Mouse (Mus musculus) CH12.LX (cell line): Measurements from ENCODE around the gene Vmn2r79. TPM values are rescaled to one million over a fixed set of nuclear protein-coding genes. Genes with fewer than 3 reads are reported as not detected.
"Not testable (repeated sequence)": the region's sequence is repeated elsewhere in the genome, so short reads cannot be mapped to it uniquely, and the experiment has no call there.

ENCODE experiments used
- DNase-seq: peaks from one replicate; pipeline ENCODE4 v3.0.0-alpha.2; 2013; ENCODE audit errors: extremely low read depth
- H3K27ac ChIP-seq: 2 replicates; pipeline ENCODE4 v1.5.1; 2012; ENCODE audit warnings: low read depth, mild to moderate bottlenecking, control low read depth, moderate library complexity; ENCODE audit not compliant: insufficient read depth
- H3K27me3 ChIP-seq: replicated peaks from 2 replicates; pipeline ENCODE3; 2012; ENCODE audit warnings: inconsistent platforms
- H3K36me3 ChIP-seq, 2 experiments: replicated peaks in 1 of 2; 2 replicates each; pipeline versions ENCODE3 to v1.6.1; 2012; ENCODE audit warnings: inconsistent platforms in 1 of 2, low read length in 1 of 2, mild to moderate bottlenecking in 1 of 2, mixed read lengths in 1 of 2, moderate library complexity in 1 of 2; ENCODE audit not compliant: control insufficient read depth in 1 of 2, insufficient read depth in 1 of 2
- H3K4me1 ChIP-seq, 2 experiments: 2 replicates each; pipeline ENCODE4 v1.6.1; 2012; ENCODE audit warnings: inconsistent platforms in 1 of 2, moderate library complexity in 1 of 2; ENCODE audit not compliant: insufficient read depth in 2 of 2, control insufficient read depth in 1 of 2
- H3K4me2 ChIP-seq: 2 replicates; pipeline ENCODE4 v1.6.1; 2012; ENCODE audit warnings: low read depth, mild to moderate bottlenecking, control low read depth; ENCODE audit not compliant: poor library complexity, insufficient read depth, severe bottlenecking
- H3K4me3 ChIP-seq, 3 experiments: fragments of 150-350 bp in 1 of 3; sonication (generic) in 1 of 3; replicated peaks in 1 of 3; 2 replicates each; pipeline versions ENCODE3 to v1.5.1; 2011 to 2012; ENCODE audit warnings: low read depth in 2 of 3, low read length in 2 of 3, mild to moderate bottlenecking in 2 of 3, moderate library complexity in 2 of 3, control low read depth in 1 of 3, improper control_type of control experiment in 1 of 3, inconsistent platforms in 1 of 3, mixed read lengths in 1 of 3; ENCODE audit not compliant: poor library complexity in 1 of 3
- H3K79me2 ChIP-seq: replicated peaks from 2 replicates; pipeline ENCODE4 v1.6.1; 2012; ENCODE audit warnings: mild to moderate bottlenecking, moderate library complexity; ENCODE audit not compliant: control insufficient read depth, poor library complexity, insufficient read depth, severe bottlenecking; ENCODE audit errors: extremely low read depth
- H3K9ac ChIP-seq: 2 replicates; pipeline ENCODE4 v1.6.1; 2012; ENCODE audit warnings: low read depth, mild to moderate bottlenecking, control low read depth, moderate library complexity; ENCODE audit not compliant: insufficient read depth
- H3K9me3 ChIP-seq: replicated peaks from 2 replicates; pipeline ENCODE3; 2012; ENCODE audit warnings: low read length, inconsistent platforms, mixed read lengths
- CTCF ChIP-seq, 2 experiments: IDR thresholded peaks in 1 of 2; conservative IDR thresholded peaks in 1 of 2; 2 replicates each; pipeline ENCODE4 v1.5.1; 2011 to 2012; ENCODE audit warnings: low read depth in 2 of 2, low read length in 2 of 2, improper control_type of control experiment in 1 of 2, inconsistent platforms in 1 of 2, mild to moderate bottlenecking in 1 of 2, moderate library complexity in 1 of 2
- ELF1 ChIP-seq: IDR thresholded peaks from 2 replicates; pipeline ENCODE4 v1.6.1; 2014; ENCODE audit warnings: low read depth, mild to moderate bottlenecking, inconsistent platforms, low read length, improper control_type of control experiment
- ETS1 ChIP-seq: conservative IDR thresholded peaks from 2 replicates; pipeline ENCODE4 v1.6.1; 2012; ENCODE audit warnings: low read depth, mild to moderate bottlenecking, inconsistent platforms, low read length, improper control_type of control experiment, moderate library complexity
- HCFC1 ChIP-seq: IDR thresholded peaks from 2 replicates; pipeline ENCODE4 v1.6.1; 2012; ENCODE audit warnings: low read depth, mild to moderate bottlenecking, inconsistent platforms, low read length, improper control_type of control experiment
- JUND ChIP-seq: conservative IDR thresholded peaks from 2 replicates; pipeline ENCODE4 v1.6.1; 2011; ENCODE audit warnings: low read depth, low read length, improper control_type of control experiment
- MAZ ChIP-seq: IDR thresholded peaks from 2 replicates; pipeline ENCODE4 v1.6.1; 2012; ENCODE audit warnings: low read depth, mild to moderate bottlenecking, inconsistent platforms, low read length, improper control_type of control experiment, moderate library complexity
- MEF2A ChIP-seq: IDR thresholded peaks from 2 replicates; pipeline ENCODE4 v1.6.1; 2014; ENCODE audit warnings: low read depth, mild to moderate bottlenecking, inconsistent platforms, low read length, improper control_type of control experiment, borderline replicate concordance
- MYC ChIP-seq: IDR thresholded peaks from 2 replicates; pipeline ENCODE4 v1.6.1; 2011; ENCODE audit warnings: low read depth, mild to moderate bottlenecking, improper control_type of control experiment, low read length
- NRF1 ChIP-seq: IDR thresholded peaks from 2 replicates; pipeline ENCODE4 v1.6.1; 2014; ENCODE audit warnings: low read depth, mild to moderate bottlenecking, inconsistent platforms, low read length, improper control_type of control experiment, moderate library complexity
- POLR2AphosphoS2 ChIP-seq: IDR thresholded peaks from 2 replicates; pipeline ENCODE4 v1.6.1; 2011; ENCODE audit warnings: low read depth, low read length, improper control_type of control experiment
- RAD21 ChIP-seq: IDR thresholded peaks from 2 replicates; pipeline ENCODE4 v1.6.1; 2011; ENCODE audit warnings: low read depth, mild to moderate bottlenecking, low read length, improper control_type of control experiment, moderate library complexity
- SIN3A ChIP-seq: IDR thresholded peaks from 2 replicates; pipeline ENCODE4 v1.6.1; 2012; ENCODE audit warnings: low read length, improper control_type of control experiment, inconsistent platforms
- SMC3 ChIP-seq: IDR thresholded peaks from 2 replicates; pipeline ENCODE4 v1.6.1; 2011; ENCODE audit warnings: low read depth, low read length, improper control_type of control experiment
- TCF12 ChIP-seq: IDR thresholded peaks from 2 replicates; pipeline ENCODE4 v1.6.1; 2014; ENCODE audit warnings: low read depth, mild to moderate bottlenecking, inconsistent platforms, low read length, improper control_type of control experiment
- UBTF ChIP-seq: IDR thresholded peaks from 2 replicates; pipeline ENCODE4 v1.6.1; 2012; ENCODE audit warnings: low read depth, mild to moderate bottlenecking, inconsistent platforms, low read length, improper control_type of control experiment, moderate library complexity
- USF2 ChIP-seq: conservative IDR thresholded peaks from 2 replicates; pipeline ENCODE4 v1.6.1; 2011; ENCODE audit warnings: low read depth, low read length, improper control_type of control experiment
- ZKSCAN1 ChIP-seq: IDR thresholded peaks from 2 replicates; pipeline ENCODE4 v1.6.1; 2012; ENCODE audit warnings: low read depth, inconsistent platforms, low read length, improper control_type of control experiment, borderline replicate concordance
- ZMIZ1 ChIP-seq: IDR thresholded peaks from 2 replicates; pipeline ENCODE4 v1.6.1; 2012; ENCODE audit warnings: low read depth, mild to moderate bottlenecking, inconsistent platforms, low read length, improper control_type of control experiment
- ZNF384 ChIP-seq: IDR thresholded peaks from 2 replicates; pipeline ENCODE4 v1.6.1; 2012; ENCODE audit warnings: low read depth, low read length, improper control_type of control experiment, inconsistent platforms
- dilution Hi-C: fragments of 300-500 bp; cut with MboI; formaldehyde crosslinking; loops from 2 replicates; pipeline ENCODE4 v1.14.3; 2020; ENCODE audit warnings: low sequenced_read_pairs; ENCODE audit not compliant: extremely low pct_unique_long_range_greater_than_20kb, extremely low pct_ligation_motif_present
- in situ Hi-C: fragments of 300-500 bp; cut with MboI; formaldehyde crosslinking; loops from 3 replicates; pipeline ENCODE4 v1.14.3; 2019; ENCODE audit warnings: low sequenced_read_pairs, low pct_ligation_motif_present, low pct_unique_long_range_greater_than_20kb, mixed read lengths
- polyA plus RNA-seq: library from polyadenylated mRNA; unstranded; fragments of >175 nt; gene quantifications from 2 replicates; pipeline ENCODE4 v1.2.1, GENCODE M21; 2012; ENCODE audit warnings: low read depth; ENCODE audit not compliant: insufficient read length
- total RNA-seq, 2 experiments: library from RNA; depleted of rRNA; stranded (reverse); fragments of 300-350 nt in 1 of 2; fragments of >200 nt in 1 of 2; gene quantifications; 2 replicates each; pipeline ENCODE4 v1.2.3; 2012 to 2014

The Vmn2r79 gene
- total RNA-seq (2012; rRNA removed) (not detected in 2 replicates), total RNA-seq (2014; rRNA removed) (not detected in 2 replicates), polyA plus RNA-seq (not detected in 2 replicates)

DNA sequence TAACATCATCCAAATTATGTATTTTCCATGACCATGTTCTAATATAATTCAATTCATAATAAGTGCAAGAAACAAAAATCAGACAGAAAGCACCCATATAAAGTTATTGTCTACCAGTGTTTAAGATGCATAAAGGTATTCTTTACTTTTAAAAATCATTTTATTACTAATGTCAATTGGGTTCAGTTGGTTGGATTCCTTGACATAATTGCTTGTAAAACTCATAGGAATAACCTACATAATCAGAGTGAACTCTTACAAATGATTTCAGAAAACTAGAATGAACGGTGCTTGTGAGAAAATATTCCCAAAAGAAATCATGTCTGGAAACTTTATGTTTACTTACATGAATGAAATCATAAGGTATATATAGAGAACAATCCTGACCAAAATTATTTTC lies at the start of gene Vmn2r79:
Gene Vmn2r79, plus strand, starts transcription at position 301 of the 400 bp plus-strand sequence.
- H3K4me2 ChIP-seq, in situ Hi-C loops, H3K36me3 ChIP-seq, DNase-seq, H3K4me3 ChIP-seq, H3K27ac ChIP-seq, H3K9ac ChIP-seq, H3K27me3 ChIP-seq, H3K4me1 ChIP-seq, H3K79me2 ChIP-seq, dilution Hi-C loops: not testable (repeated sequence)
- H3K9me3 ChIP-seq, result peaks cover 17% of the 10 kb centered on the region

DNA sequence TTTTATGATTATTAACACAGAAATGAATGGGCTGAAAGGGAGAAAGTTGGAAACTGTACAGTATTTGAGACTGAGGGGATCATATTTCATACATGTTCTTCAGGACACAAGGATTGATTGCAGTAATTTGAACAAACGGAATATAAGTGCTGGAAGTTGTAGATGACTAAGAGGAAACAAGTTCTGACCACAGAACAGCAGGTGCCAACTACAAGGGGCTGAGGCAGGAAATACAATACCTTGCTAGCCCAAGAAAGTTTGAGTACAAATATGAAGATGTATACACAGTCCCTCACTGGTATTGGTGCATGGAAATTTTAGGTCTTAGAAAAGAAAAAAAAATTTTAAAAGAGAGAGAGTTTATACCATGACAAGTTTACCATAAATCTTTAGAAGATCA lies 1.2 kb upstream of the Vmn2r79 start:
- no peaks in the 10 kb centered on the region for H3K36me3 ChIP-seq
- H3K9me3 ChIP-seq, result peaks cover 17% of the 10 kb centered on the region
- H3K79me2 ChIP-seq, result no peaks in the 10 kb centered on the region
- no peak overlapping the region for H3K4me3 ChIP-seq
- H3K27me3 ChIP-seq, result no peaks in the 10 kb centered on the region
- no peak overlapping the region for H3K4me2 ChIP-seq
- no peak overlapping the region for H3K27ac ChIP-seq
- no peak for DNase-seq
- TF ChIP-seq POLR2AphosphoS2, result no peak
- no peak for TF ChIP-seq MAZ
- TF ChIP-seq SMC3, result no peak
- no peak for TF ChIP-seq ELF1
- no peak for TF ChIP-seq RAD21
- TF ChIP-seq SIN3A, result no peak
- in situ Hi-C loops, result no loop called here
- H3K9ac ChIP-seq, result no peak overlapping the region
- no peaks in the 10 kb centered on the region for H3K4me1 ChIP-seq
- dilution Hi-C loops, result no loop called here

DNA sequence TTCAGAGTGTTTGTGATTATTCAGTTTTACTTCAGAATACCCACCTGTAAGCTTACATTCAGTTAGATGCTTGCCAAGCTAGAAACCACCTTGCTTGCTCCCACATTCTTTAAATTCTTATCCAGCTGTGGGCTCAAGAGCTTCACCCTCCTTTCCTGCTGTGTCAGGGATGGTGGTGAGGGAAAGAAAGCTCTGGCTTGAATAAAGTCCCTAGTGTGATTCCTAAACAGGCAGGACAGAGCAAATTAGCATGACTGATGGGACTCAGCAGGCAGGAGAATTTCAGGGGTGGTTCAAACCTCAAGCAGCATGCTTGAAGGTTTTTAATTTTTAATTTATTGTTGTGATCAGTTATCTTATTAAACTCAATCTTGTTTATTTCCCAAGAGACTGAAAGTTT lies 30.6 kb downstream of the Vmn2r79 start:
- peaks cover 18% of the 10 kb centered on the region for H3K9me3 ChIP-seq
- H3K27me3 ChIP-seq, H3K4me2 ChIP-seq, dilution Hi-C loops, H3K9ac ChIP-seq, in situ Hi-C loops, DNase-seq, H3K4me3 ChIP-seq, H3K4me1 ChIP-seq, H3K79me2 ChIP-seq, H3K27ac ChIP-seq, H3K36me3 ChIP-seq: not testable (repeated sequence)

DNA sequence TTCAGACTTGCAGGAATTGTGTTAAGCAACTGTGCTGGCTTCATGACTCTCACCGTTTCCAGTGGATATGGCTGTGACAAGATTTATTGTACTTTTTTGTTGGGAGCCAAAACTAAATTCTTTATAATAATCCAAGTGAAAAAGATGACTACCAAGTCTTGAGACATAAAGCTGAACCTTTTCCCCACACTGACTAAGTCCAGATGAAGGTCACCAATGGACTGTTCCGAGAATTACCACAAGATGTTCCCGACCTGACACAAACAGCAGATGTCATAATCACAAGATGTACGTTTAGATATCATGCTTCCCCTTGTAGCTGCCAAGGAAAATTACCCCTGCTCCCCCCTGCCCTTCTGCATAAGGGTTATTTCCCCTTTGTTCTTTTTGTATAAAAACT lies 67.7 kb downstream of the Vmn2r79 start:
- Histone ChIP-seq H3K4me2 (no peak overlapping the region), H3K9me3 (peaks cover 17% of the 10 kb centered on the region), H3K4me3 (no peak overlapping the region), H3K27me3 (no peaks in the 10 kb centered on the region), H3K9ac (no peak overlapping the region), H3K4me1 (no peaks in the 10 kb centered on the region), H3K27ac (no peak overlapping the region), H3K36me3 (no peaks in the 10 kb centered on the region), H3K79me2 (no peaks in the 10 kb centered on the region)
- in situ Hi-C loops (no loop called here), dilution Hi-C loops (no loop called here)
- TF ChIP-seq ZKSCAN1 (no peak), TCF12 (no peak), ZMIZ1 (no peak), MEF2A (no peak), HCFC1 (no peak), USF2 (no peak), MAZ (no peak), POLR2AphosphoS2 (no peak), MYC (no peak), UBTF (no peak), NRF1 (no peak), ZNF384 (no peak), ETS1 (no peak), JUND (no peak), CTCF (conservative IDR thresholded peaks at IDR 0.05 in 1 of 2, IDR thresholded peaks at IDR 0.05 in 1 of 2; ENCODE audit: low read depth in 2 of 2, low read length in 2 of 2) (no peak)
- no peak for DNase-seq
